Mouse (Mus musculus) small intestine, adult 2 months (tissue): ENCODE measurements at regions not wholly inside any gene's neighbourhood (a gene's known extent, or its start where the extent isn't known, plus 50 kb on each side); places are given as distances from the start of the nearest gene placed in this dataset.

Experiments
- CTCF ChIP-seq: fragments of 200-500 bp; IDR thresholded peaks from 2 replicates; pipeline ENCODE4 v1.5.1; 2012; ENCODE audit warnings: low read depth, mild to moderate bottlenecking, control low read depth, inconsistent platforms, low read length, moderate library complexity, mixed read lengths; ENCODE audit not compliant: insufficient replicate concordance, insufficient read length; ENCODE audit errors: extremely low read depth
- POLR2A ChIP-seq: fragments of 200-500 bp; IDR thresholded peaks from 2 replicates; pipeline ENCODE4 v1.6.1; 2012; ENCODE audit warnings: low read depth, mild to moderate bottlenecking, control low read depth, inconsistent platforms, low read length, moderate library complexity

DNA sequence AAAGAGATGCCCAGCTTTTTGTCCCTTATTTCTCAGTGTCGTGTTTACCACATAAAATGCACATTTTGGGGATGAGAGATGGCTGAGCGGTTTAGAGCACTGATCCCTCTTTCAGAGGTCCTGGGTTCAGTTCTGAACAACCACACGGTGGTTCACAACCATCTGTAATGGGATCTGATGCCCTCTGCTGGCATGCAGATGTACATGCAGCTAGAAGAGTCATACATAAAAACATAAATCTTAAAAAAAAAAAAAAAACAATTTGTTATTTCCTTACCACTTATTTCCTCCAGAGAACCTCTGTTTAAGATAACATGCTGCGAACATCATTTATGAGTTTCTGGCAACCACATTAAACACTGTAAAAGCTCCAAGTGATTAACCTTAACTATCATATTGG is 149.0 kb upstream of the Slco3a1 start:
- TF ChIP-seq CTCF, result peak; percentile 32; the same call in 1 of the 2 replicates
- no peak for TF ChIP-seq POLR2A
